Mouse (Mus musculus): Measurements from ENCODE around the gene Arl8a. TPM values are rescaled to one million over a fixed set of nuclear protein-coding genes. Genes with fewer than 3 reads are reported as not detected.
"Not testable (repeated sequence)": the region's sequence is repeated elsewhere in the genome, so short reads cannot be mapped to it uniquely, and the experiment has no call there.

Gene Arl8a
- polyA plus RNA-seq, 1 experiment from 2014 or later: 40.8 TPM

- H3K9me3 ChIP-seq (ENCODE audit: control insufficient read depth, low read length): not testable (repeated sequence)
- 65% methylated on average over 4 of the region's 5 CpGs for WGBS
Measured at GRCm38 (mm10) chr1:135111271-135111670, 35.4 kb upstream of the Arl8a start.

GRCm38 (mm10) chr1:135112661-135113060 is 34.0 kb upstream of the Arl8a start:
- H3K9ac ChIP-seq (ENCODE audit: low read length): no peak overlapping the region
- no peaks in the 10 kb centered on the region for H3K9me3 ChIP-seq (ENCODE audit: control insufficient read depth, low read length)
- no peak overlapping the region for H3K4me3 ChIP-seq (ENCODE audit: low read depth, low read length)
- DNase-seq (ENCODE audit: low spot score) (peak; percentile 74), ATAC-seq (ENCODE audit: insufficient number of reproducible peaks, low FRiP score, low TSS enrichment, low read depth) (no peak)
- H3K27me3 ChIP-seq (ENCODE audit: control insufficient read depth, insufficient read depth, low read length): no peaks in the 10 kb centered on the region
- no peaks in the 10 kb centered on the region for H3K4me1 ChIP-seq (ENCODE audit: control insufficient read depth, insufficient read depth, low read length)
- no peak overlapping the region for H3K27ac ChIP-seq (replicated peaks; ENCODE audit: low read depth, low read length)
- H3K4me2 ChIP-seq (ENCODE audit: low read depth, severe bottlenecking): no peak overlapping the region
- no peaks in the 10 kb centered on the region for H3K36me3 ChIP-seq (ENCODE audit: control insufficient read depth, insufficient read depth, low read length)
- 14% methylated on average over 8 of the region's 8 CpGs for WGBS

More at GRCm38 (mm10) chr1:135111271-135111670, 35.4 kb upstream of the Arl8a start:
- not testable (repeated sequence) for H3K4me2 ChIP-seq (ENCODE audit: low read depth, severe bottlenecking); H3K27ac ChIP-seq (replicated peaks; ENCODE audit: low read depth, low read length); H3K36me3 ChIP-seq (ENCODE audit: control insufficient read depth, insufficient read depth, low read length); DNase-seq (ENCODE audit: low spot score); H3K4me1 ChIP-seq (ENCODE audit: control insufficient read depth, insufficient read depth, low read length); H3K4me3 ChIP-seq (ENCODE audit: low read depth, low read length); H3K27me3 ChIP-seq (ENCODE audit: control insufficient read depth, insufficient read depth, low read length); H3K9ac ChIP-seq (ENCODE audit: low read length); ATAC-seq (ENCODE audit: insufficient number of reproducible peaks, low FRiP score, low TSS enrichment, low read depth)

GRCm38 (mm10) chr1:135124573-135125363 is 21.9 kb upstream of the Arl8a start:
- Histone ChIP-seq H3K9ac (ENCODE audit: low read length) (no peak overlapping the region), H3K4me3 (ENCODE audit: low read depth, low read length) (no peak overlapping the region), H3K4me1 (ENCODE audit: control insufficient read depth, insufficient read depth, low read length) (peaks cover 23% of the 10 kb centered on the region), H3K27me3 (ENCODE audit: control insufficient read depth, insufficient read depth, low read length) (0 out of 2 replicates have a peak, but pooled peaks cover 3% of the 10 kb centered on the region), H3K27ac (replicated peaks; ENCODE audit: low read depth, low read length) (no peak overlapping the region), H3K36me3 (ENCODE audit: control insufficient read depth, insufficient read depth, low read length) (no peaks in the 10 kb centered on the region), H3K9me3 (ENCODE audit: control insufficient read depth, low read length) (no peaks in the 10 kb centered on the region), H3K4me2 (ENCODE audit: low read depth, severe bottlenecking) (no peak overlapping the region)
- DNase-seq (ENCODE audit: low spot score) (no peak), ATAC-seq (ENCODE audit: insufficient number of reproducible peaks, low FRiP score, low TSS enrichment, low read depth) (no peak)
- WGBS: 88% methylated on average over 8 of the region's 8 CpGs

- peaks cover 23% of the 10 kb centered on the region for H3K4me1 ChIP-seq (ENCODE audit: control insufficient read depth, insufficient read depth, low read length)
- H3K4me2 ChIP-seq (ENCODE audit: low read depth, severe bottlenecking): no peak overlapping the region
- 0 out of 2 replicates have a peak, but pooled peaks cover 3% of the 10 kb centered on the region for H3K27me3 ChIP-seq (ENCODE audit: control insufficient read depth, insufficient read depth, low read length)
- H3K9me3 ChIP-seq (ENCODE audit: control insufficient read depth, low read length): no peaks in the 10 kb centered on the region
- no peak overlapping the region for H3K4me3 ChIP-seq (ENCODE audit: low read depth, low read length)
- 66% methylated on average over 8 of the region's 8 CpGs for WGBS
- no peaks in the 10 kb centered on the region for H3K36me3 ChIP-seq (ENCODE audit: control insufficient read depth, insufficient read depth, low read length)
- peak overlapping the region; percentile 38; the same call in 1 of the 2 replicates for H3K9ac ChIP-seq (ENCODE audit: low read length)
- H3K27ac ChIP-seq (replicated peaks; ENCODE audit: low read depth, low read length): peak overlapping the region; percentile 43; the same call in 1 of the 2 replicates
- DNase-seq (ENCODE audit: low spot score) (no peak), ATAC-seq (ENCODE audit: insufficient number of reproducible peaks, low FRiP score, low TSS enrichment, low read depth) (no peak)
Measured at GRCm38 (mm10) chr1:135125990-135126389, 20.6 kb upstream of the Arl8a start.

- peaks cover 23% of the 10 kb centered on the region for H3K4me1 ChIP-seq (ENCODE audit: control insufficient read depth, insufficient read depth, low read length)
- ATAC-seq (ENCODE audit: insufficient number of reproducible peaks, low FRiP score, low TSS enrichment, low read depth): peak; percentile 36; the same call in 1 of the 2 replicates
- H3K36me3 ChIP-seq (ENCODE audit: control insufficient read depth, insufficient read depth, low read length): no peaks in the 10 kb centered on the region
- peak; percentile 58 for DNase-seq (ENCODE audit: low spot score)
- no peak overlapping the region for H3K4me3 ChIP-seq (ENCODE audit: low read depth, low read length)
- 26% methylated on average over 4 of the region's 4 CpGs for WGBS
- H3K9ac ChIP-seq (ENCODE audit: low read length): peak overlapping the region; percentile 38
- no peak overlapping the region for H3K4me2 ChIP-seq (ENCODE audit: low read depth, severe bottlenecking)
- H3K9me3 ChIP-seq (ENCODE audit: control insufficient read depth, low read length): no peaks in the 10 kb centered on the region
- H3K27me3 ChIP-seq (ENCODE audit: control insufficient read depth, insufficient read depth, low read length): 0 out of 2 replicates have a peak, but pooled peaks cover 3% of the 10 kb centered on the region
- H3K27ac ChIP-seq (replicated peaks; ENCODE audit: low read depth, low read length): peak overlapping the region; percentile 43; the same call in 1 of the 2 replicates
Measured at GRCm38 (mm10) chr1:135126443-135127027, 20.1 kb upstream of the Arl8a start.

- no peak overlapping the region for H3K9ac ChIP-seq (ENCODE audit: low read length)
- H3K9me3 ChIP-seq (ENCODE audit: control insufficient read depth, low read length): no peaks in the 10 kb centered on the region
- DNase-seq (ENCODE audit: low spot score): no peak
- no peaks in the 10 kb centered on the region for H3K36me3 ChIP-seq (ENCODE audit: control insufficient read depth, insufficient read depth, low read length)
- 0 out of 2 replicates have a peak, but pooled peaks cover 3% of the 10 kb centered on the region for H3K27me3 ChIP-seq (ENCODE audit: control insufficient read depth, insufficient read depth, low read length)
- 41% methylated on average over 6 of the region's 6 CpGs for WGBS
- H3K4me1 ChIP-seq (ENCODE audit: control insufficient read depth, insufficient read depth, low read length): peaks cover 23% of the 10 kb centered on the region
- no peak overlapping the region; the same call in 1 of the 2 replicates for H3K4me2 ChIP-seq (ENCODE audit: low read depth, severe bottlenecking)
- ATAC-seq (ENCODE audit: insufficient number of reproducible peaks, low FRiP score, low TSS enrichment, low read depth): peak; percentile 29; the same call in 1 of the 2 replicates
- H3K4me3 ChIP-seq (ENCODE audit: low read depth, low read length): no peak overlapping the region
- H3K27ac ChIP-seq (replicated peaks; ENCODE audit: low read depth, low read length): no peak overlapping the region
Measured at GRCm38 (mm10) chr1:135128011-135128441, 18.6 kb upstream of the Arl8a start.

GRCm38 (mm10) chr1:135128986-135129385 is 17.6 kb upstream of the Arl8a start:
- 20% methylated on average over 9 of the region's 9 CpGs for WGBS
- DNase-seq (ENCODE audit: low spot score) (no peak), ATAC-seq (ENCODE audit: insufficient number of reproducible peaks, low FRiP score, low TSS enrichment, low read depth) (no peak)
- Histone ChIP-seq H3K9me3 (ENCODE audit: control insufficient read depth, low read length) (no peaks in the 10 kb centered on the region), H3K27me3 (ENCODE audit: control insufficient read depth, insufficient read depth, low read length) (0 out of 2 replicates have a peak, but pooled peaks cover 3% of the 10 kb centered on the region), H3K4me3 (ENCODE audit: low read depth, low read length) (no peak overlapping the region), H3K36me3 (ENCODE audit: control insufficient read depth, insufficient read depth, low read length) (no peaks in the 10 kb centered on the region), H3K27ac (replicated peaks; ENCODE audit: low read depth, low read length) (no peak overlapping the region), H3K4me1 (ENCODE audit: control insufficient read depth, insufficient read depth, low read length) (peaks cover 23% of the 10 kb centered on the region), H3K4me2 (ENCODE audit: low read depth, severe bottlenecking) (no peak overlapping the region), H3K9ac (ENCODE audit: low read length) (no peak overlapping the region)

GRCm38 (mm10) chr1:135129543-135130183 is 17.0 kb upstream of the Arl8a start:
- no peak overlapping the region for H3K4me3 ChIP-seq (ENCODE audit: low read depth, low read length)
- 0 out of 2 replicates have a peak, but pooled peaks cover 3% of the 10 kb centered on the region for H3K27me3 ChIP-seq (ENCODE audit: control insufficient read depth, insufficient read depth, low read length)
- H3K4me1 ChIP-seq (ENCODE audit: control insufficient read depth, insufficient read depth, low read length): peaks cover 23% of the 10 kb centered on the region
- no peaks in the 10 kb centered on the region for H3K36me3 ChIP-seq (ENCODE audit: control insufficient read depth, insufficient read depth, low read length)
- H3K9ac ChIP-seq (ENCODE audit: low read length): no peak overlapping the region
- H3K4me2 ChIP-seq (ENCODE audit: low read depth, severe bottlenecking): no peak overlapping the region
- no peak for DNase-seq (ENCODE audit: low spot score)
- ATAC-seq (ENCODE audit: insufficient number of reproducible peaks, low FRiP score, low TSS enrichment, low read depth): no peak
- H3K9me3 ChIP-seq (ENCODE audit: control insufficient read depth, low read length): no peaks in the 10 kb centered on the region
- H3K27ac ChIP-seq (replicated peaks; ENCODE audit: low read depth, low read length): no peak overlapping the region
- WGBS: 74% methylated on average over 9 of the region's 9 CpGs
